Mouse (Mus musculus): ENCODE results near the gene Gm17416.

Gm17416 gene

DNA sequence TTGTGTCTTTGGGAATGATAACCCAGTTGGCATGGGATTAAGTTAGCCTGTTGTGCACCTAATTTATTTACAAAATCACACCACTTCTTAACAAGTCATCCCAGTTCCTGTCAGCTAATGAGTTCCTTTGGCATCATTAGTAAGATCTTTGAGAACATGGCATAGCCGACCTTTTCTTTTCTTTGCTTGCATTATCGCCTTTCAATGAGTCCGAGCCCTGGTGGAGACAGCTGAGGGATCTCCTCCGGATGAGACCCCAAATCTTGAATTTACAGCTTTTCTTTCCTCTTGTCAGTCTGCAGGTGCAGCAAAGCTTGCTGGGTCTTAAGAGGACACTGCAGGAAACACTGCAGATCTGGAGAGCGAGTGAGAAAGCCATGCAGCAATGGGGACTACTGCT, at the start of gene Gm17416:
Gene Gm17416, plus strand, starts transcription at position 301 of the 400 bp plus-strand sequence.
- DNase-seq (ENCODE audit: low spot score in 2 of 2), result no peak

DNA sequence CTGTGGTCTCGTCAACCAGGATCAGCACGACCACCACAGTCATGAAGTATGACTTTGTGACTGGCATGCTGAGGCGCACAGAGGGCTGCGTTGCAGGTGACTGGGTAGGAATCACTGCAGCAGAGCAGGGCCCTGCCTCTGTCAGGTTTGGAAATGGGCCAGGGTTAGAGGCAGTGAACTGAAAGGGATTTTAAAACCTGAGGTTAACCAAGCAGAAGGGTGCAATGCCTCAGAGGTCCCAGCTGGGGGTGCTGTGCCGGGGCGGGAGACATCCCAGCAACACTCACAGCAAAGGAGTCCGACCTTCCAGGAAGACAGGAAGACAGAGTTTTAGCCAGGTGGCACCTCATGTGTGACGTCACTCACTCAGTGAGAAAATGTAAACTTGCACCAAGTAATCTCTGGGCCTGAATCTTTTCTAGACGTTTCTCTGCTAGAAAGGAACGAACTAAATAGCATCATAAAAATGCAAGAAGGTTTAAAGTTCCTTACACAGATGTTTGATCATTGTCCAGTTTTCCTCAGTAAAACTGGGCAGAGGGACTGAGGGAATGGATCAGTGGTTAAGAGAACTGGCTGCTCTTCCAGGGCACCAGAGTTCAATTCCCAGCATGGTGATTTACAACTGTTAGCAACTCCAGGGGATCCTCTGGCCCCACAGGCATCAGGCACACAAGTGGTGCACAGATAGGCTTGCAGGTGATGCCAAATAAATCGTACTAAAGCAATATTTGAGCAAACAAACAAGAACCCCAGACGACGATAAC, 29.0 kb upstream of the Gm17416 start, which contains the start of gene Defb29:
Gene Defb29, minus strand, starts transcription at position 155 of the 767 bp plus-strand sequence.
- DNase-seq (ENCODE audit: low spot score in 2 of 2), result no peak

DNA sequence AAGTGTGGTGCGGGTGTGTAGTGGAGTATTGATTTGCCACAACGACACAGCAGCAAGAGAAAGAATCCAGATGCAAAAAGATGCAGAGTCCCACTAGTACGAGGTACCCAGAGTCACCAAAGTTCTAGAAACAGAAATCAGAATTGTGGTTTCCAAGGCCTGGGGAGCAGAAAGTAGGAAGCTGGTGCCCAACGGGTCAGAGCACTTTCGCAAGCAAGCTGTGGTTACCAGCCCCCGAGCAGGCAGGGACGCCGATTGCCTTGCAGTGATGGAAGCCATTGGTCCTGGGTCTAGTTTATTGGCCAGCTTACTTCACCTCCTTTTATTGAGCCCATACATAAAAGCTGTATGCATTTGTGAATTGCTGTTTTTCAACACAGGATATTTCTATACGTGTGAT, 27.2 kb upstream of the Gm17416 start:
- no peak for DNase-seq (ENCODE audit: low spot score in 2 of 2)

DNA sequence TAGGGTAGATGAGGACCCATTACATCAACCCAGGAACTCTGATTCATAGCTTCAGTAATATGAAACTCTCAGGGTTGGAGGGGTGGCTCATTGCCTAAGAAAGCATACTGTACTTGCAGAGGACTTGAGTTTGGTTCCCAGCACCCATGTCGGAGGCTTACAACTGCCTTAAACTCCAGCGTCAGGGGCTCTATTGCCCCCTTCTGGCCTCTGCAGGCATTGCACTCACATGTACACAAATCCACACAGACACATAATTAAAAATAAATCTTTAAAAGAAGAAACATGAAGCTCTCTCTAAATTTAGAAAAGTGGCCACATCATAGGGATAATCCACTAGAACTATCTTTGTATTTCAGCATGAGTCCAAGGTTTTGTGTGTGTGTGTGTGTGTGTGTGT, 26.2 kb upstream of the Gm17416 start:
- no peak for DNase-seq (ENCODE audit: low spot score in 2 of 2)

DNA sequence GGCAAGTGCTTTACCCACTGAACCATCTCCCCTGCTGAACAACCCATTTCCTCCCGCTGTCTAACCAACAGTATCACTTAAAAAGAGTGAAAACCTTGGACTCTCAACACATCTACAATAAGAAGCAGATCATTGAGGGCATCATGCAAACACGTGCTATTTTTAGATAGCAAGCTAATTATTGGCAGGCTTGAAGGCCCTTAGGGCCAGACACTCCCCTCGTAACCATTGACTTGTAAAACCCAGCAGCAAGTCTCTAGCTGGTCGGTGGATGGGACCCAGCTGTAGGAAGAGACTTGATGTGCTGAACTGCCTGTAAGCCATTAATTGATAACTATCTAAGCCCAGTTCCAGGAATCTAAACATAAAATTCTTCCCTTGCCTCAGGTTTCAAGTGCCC, 25.7 kb upstream of the Gm17416 start:
- no peak for DNase-seq (ENCODE audit: low spot score in 2 of 2)

DNA sequence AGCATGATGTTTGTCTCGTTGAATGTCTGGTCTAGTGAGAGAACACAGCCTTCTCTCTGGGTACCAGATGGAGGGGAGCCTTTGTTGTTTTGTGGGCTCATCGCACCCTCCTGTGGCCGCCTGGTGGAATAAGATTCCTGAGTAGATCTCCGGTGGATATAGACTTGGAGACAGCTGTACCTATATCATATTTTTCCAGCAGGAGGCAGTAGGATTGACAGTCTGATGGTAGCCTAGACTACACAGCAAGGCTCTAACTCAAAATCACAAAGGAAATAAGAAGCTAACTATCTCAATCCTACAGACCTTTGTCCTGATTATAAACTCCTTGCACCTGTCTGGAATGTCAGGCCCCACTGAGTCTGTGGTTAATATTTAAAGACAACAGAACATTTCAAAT, 24.4 kb upstream of the Gm17416 start:
- peak; percentile 33 to 52 for DNase-seq (ENCODE audit: low spot score in 2 of 2)

DNA sequence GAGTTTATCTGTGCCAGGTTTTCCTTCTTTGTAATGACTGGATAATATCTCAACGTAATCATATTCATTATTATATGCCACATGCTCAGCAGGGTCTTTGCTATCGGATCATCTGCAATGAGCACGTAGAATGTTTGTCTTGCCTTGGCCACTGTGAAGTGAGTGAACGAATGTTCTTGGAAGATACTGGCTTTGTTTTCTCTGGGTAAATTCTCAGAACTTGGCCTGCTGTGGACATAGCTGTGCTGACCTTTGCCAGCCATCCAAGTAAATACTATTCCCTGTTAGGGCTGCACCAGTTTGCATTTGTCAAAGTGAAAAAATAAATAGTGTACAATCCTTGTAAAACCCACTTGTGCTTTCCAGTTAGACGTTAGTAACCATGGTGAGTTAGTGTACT, 21.0 kb upstream of the Gm17416 start:
- no peak for DNase-seq (ENCODE audit: low spot score in 2 of 2)

DNA sequence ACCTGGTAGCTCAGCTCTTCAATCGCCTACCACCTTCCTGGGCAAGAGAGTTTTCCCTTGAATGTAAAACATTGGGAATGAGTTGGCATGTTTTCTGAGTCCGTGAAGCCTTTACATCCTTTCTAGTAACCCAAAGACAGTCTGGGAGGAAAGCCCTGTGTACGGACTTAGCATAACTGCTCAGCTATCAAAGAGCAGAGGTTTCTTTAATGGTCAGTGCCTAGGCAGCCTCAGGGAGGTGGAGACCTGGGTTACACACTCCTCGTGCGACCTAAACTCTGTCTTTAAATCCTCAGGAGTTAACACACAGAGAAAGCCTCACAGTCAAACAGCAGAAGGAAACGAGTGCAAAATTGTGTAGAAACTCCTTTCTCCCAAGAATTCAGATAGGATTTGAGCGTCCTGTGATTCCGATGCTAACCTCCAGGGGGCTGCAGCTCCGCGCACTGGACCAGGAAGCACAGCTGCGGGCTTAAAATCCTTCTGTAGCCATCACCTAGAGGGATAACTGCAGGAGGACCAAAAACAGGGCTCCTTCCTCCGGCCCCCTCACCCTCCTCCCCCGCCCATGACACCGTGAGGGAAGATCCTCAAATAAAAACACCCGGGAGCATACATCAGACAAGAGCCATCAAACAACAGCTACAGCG, 15.2 kb upstream of the Gm17416 start:
- peak; percentile 11 to 62 for DNase-seq (ENCODE audit: low spot score in 2 of 2)

DNA sequence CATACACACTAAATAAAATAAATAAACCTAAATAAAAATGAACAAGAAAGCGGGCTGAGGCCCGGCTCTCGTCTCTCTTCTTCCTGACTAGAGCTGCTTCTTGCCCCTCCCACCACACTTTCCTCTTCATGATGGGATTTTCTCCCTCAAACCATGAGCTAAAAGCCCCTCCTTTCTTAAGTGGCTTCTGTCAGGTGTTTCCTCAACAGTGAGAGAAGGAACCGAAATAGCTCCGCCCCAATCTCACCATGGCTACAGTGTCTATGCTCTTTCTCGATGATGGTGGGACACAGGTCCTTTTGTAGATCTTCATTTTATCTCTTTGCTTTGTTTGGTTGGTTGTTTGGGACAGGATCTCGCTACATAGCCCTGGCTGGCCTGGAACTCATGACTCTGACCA, 12.5 kb upstream of the Gm17416 start:
- DNase-seq (ENCODE audit: low spot score in 2 of 2), result no peak

DNA sequence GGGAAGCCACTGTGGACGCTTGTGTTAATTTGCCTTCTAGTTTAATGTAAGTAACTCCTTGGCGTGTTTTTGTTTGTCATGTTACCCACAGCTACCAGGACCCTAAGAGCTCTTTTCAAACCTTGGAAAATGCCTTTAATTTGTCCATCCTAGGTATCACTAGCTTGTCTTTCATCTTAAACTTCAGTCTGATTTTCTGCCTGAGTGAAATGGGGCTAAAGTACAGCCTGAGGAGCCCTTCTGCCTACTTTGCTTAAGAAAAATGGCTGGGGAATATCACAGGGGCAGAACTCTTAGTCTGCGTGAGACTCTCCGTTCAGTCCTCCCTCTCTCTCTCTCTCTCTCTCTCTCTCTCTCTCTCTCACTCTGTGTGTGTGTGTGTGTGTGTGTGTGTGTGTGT, 743 bp downstream of the Gm17416 start:
- no peak for DNase-seq (ENCODE audit: low spot score in 2 of 2)

DNA sequence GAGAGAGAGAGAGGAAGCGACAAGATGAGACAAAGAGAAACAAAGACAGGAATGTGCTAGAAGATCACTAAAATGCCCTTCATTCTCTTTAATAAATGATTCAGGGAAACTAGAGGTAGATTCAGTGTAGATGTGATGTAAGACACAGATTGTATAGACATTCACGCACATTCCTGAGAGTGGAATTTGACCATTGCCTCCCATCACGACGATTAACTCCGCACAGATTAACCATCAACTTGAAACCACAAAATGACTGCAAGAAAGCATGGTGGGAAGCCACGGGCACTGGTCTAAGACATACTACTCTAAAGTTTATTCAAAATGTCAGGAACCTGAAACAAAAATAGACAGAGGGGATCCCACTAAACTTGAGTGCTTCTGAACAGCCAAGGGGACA, 1.2 kb downstream of the Gm17416 start:
- DNase-seq (ENCODE audit: low spot score in 2 of 2), result no peak

DNA sequence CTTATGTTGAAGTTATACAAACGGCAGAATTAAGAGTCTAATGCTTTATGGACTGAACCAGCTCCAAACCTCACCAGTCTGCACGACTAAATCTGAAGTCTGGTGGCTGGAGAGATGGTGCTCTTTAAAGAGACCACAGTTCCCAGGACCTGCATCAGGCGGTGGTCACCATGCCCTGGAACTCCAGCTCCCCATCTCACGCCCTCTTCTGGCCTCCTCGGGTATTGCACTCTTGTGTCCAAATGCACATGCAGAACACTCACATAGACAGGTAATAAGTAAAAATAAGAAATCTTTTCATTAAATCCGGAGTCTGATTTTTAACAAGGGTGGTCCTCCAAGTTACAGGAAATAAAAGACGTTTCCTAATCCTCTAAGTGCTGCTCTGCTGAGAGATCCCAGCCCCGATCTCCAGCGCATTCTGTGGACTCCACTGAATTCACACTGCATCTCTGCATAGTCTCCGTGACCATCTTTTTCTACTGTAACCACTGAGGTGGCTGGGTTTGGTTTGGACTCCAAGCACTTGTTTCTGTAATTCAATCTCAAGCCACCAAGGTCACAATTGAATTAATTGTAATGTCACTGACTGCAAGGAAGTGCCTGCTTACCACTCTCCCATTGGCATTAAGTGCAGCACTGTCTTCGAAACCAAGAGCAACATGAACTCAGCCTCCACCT, 3.1 kb downstream of the Gm17416 start, which contains the start of gene Defb21:
Gene Defb21, plus strand, starts transcription at position 631 of the 681 bp plus-strand sequence.
- no peak for DNase-seq (ENCODE audit: low spot score in 2 of 2)

DNA sequence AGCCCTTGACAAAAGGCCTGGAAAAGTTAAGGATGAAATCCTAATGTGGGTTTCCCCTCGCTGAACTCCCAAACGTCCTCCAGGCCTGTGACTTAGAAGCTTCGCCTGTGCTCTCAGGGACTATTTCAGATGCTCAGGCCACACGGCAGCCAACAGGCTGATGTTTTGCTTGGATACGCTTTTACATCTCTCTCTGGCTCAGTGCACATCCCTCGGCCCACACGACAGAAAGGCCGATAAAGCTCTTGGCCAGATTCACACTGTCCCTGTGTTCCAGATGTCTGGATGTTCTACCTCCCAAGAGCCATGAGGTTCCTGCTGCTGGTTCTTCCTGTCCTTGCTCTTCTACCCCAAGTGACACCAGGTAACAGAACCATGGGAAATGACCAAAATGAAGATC, 4.3 kb downstream of the Gm17416 start:
- DNase-seq (ENCODE audit: low spot score in 2 of 2), result no peak

DNA sequence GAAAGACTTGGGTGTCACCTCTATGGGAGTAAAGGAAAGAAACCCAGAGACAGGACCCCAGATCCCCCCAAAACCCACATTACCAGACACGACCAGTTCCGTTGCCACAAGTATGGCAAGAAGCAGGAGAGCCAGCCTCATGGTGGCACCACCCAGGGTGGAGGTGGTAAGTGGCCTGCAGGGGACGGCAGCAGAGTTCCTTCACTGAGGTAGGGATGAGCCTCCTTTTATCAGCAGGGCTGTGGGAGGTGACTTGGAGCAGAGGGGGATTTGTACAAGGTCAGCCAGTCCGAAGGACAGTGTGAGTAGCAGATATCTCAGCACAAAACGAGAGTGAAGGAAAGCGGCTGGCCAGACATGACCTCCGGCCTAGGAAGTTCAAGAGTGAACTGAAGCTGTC, 11.0 kb downstream of the Gm17416 start, which contains the start of gene Defb19:
Gene Defb19, minus strand, starts transcription at position 206 of the 400 bp plus-strand sequence.
- no peak for DNase-seq (ENCODE audit: low spot score in 2 of 2)

DNA sequence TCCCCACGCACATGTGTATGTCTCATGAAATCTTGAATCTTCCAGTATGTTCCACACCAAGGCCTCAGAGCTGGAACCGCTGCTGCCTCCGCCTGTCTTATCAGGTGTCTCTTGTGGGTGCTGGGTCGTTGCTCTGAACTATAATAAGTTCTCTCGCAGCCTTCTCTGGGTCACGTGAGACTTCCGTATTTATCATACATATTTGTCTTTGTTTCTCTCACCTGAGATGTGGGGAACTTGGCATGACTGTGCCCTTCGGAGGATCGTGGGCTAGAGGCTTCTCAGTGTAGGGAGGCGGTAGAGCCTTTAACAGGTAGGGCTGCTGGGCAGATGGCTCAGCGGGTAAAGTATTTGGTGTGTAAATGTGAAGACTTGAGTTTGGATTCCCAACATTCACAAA, 11.5 kb downstream of the Gm17416 start:
- no peak for DNase-seq (ENCODE audit: low spot score in 2 of 2)

DNA sequence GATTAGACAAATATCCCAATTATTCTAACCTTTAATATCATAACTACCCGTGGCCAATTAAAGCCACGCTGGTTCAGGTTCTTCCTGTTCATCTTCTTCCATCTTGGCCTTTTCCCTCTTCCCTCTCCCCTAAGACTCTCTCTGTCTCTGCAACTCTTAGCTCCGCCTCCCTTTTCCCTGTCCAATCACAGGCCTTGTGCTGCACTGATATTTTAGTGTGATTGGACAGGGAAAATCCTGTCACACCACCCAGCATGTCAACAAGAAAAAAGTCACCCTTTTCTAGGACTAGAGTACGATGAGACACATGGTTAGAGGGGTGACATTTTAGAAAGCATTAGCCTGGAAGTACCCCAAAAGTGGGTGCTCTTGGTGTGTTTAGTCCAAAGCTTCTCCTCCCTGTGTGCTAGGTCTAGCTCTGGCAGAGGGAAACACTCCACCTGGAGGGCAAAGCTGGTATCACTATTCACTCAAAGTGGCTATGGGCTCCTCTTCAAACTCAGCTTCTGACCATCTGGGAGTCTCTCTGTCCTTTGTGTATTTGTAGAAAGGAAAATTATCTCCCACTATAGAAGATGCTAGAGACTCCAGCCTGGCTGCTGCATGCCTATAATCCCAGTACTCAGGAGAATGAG, 17.9 kb downstream of the Gm17416 start:
- DNase-seq (ENCODE audit: low spot score in 2 of 2), result no peak

DNA sequence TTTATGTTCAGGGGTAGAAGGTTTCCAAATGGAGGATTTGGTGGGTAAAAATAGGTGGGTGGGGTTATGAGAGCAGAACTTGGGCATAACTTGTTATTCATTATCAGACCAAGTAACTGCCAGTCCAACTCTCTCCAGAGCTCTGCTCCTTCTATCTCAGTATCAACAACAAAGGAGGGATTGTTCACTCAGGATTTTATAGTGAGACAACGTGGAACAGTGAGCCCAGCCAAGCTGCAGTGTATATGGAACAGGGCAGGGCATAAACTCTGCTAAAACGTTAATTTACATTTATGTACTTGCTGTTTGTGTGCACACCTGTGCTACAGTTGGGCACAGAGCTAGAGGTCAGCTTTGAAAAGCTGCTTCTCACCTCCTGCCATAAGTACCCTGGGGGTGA, 19.3 kb downstream of the Gm17416 start:
- no peak for DNase-seq (ENCODE audit: low spot score in 2 of 2)

DNA sequence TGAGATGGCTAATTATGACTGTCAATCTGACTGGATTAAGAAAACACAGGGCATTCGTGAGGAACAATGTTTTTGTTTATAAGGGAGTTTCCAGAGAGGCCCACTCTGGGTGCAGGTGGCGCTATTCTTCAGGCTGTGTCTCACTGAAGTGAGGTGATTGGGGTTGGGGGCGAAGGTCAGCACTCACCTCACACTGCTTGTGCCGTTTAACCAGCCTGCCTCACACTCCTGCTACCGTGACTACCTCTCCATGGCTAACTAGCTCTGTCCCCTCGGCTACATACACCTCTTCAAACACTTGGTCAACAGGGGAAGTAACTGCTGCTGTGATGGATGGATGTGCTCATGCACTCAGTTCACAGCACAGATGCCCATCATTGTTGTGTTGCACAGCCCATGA, 19.9 kb downstream of the Gm17416 start:
- no peak for DNase-seq (ENCODE audit: low spot score in 2 of 2)

DNA sequence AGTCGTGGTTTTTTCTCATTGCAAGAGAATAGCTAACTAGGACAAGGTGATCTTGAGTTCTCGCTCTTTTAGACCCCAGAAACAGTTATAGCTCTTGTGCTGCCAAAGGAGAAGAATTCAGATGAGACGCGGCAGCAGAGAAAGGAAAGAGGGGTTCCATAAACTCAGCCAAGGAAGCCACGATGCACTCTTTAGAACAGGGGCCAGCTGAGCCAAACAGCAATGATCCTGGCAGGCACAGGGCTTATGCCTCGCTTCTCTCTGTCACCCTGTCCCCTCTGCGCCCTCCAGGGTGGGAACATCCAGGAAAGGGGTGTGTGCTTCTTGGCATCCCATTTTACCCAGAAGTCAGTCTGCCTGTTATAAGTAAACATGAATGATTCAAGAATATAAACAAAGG, 30.2 kb downstream of the Gm17416 start, which contains the start of gene Defb45:
Gene Defb45, minus strand, starts transcription at position 101 of the 400 bp plus-strand sequence.
- DNase-seq (ENCODE audit: low spot score in 2 of 2), result no peak

DNA sequence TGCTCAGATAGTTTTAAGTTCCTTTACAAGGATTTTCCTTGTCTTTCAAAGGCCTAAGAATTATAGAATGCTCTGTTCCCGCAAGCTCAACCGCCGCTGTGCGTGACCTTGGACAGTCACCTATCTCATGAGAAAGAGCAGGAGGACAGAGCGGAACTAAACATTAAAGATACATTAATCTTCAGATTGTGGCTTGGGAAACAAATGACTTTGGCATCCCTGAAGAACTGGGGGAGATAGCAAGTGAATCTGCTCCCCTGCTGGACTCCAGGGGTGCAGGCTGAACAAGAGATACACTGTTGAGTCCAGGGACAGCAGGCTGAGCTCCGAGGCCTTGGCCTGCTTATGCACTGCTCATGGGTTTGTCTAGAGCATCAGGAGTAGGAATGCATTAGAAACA, 30.9 kb downstream of the Gm17416 start:
- DNase-seq (ENCODE audit: low spot score in 2 of 2), result no peak

DNA sequence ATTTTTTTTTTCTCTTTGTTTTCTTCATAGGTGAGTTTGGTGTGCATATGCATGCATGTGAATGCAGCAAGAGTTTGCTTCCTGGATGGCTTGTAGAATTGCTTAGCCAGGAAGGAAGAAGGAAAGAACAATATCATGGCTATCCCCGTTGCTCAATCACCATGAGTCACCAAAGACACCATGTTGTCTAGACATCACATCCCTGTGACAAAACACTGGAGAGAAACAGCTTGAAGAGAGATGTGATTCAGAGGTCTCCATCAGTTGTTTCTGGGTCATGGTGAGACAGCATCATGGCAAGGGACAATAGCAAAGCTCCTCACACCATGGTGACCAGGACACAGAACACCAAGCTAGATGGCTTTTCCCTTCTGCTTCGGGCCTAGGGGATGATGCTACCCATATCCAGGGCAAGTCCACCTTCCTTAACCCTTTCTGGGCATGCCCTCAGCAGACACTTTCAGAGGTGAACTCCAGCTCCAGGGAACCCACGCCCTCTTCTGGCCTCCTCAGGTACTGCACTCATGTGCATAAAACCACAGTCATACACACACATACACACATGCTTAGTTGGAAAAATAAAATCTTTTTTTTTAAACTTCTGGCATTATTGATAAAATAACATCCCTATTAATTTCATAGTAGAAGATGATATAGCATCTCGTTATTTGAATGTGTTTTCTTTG, 32.3 kb downstream of the Gm17416 start:
- DNase-seq (ENCODE audit: low spot score in 2 of 2), result no peak

DNA sequence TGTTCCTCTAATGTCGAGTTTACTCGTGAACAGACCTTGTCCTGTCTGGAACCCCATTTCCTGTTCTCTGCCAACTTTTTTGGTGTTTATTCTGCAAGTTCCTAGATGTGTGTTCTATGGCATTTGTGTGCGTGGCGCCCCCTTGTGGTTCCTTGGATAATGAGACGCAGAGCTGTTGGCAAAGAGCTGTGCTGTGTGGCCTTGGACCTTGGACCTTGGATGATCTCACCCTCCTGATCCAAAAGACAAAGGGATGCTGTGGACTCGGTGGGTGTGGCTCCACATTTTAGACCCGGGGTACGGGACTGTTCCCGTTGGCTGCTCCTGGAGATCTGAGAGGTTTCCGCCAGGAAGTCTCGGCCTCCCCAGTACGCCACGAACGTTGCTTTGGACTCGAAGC, 34.9 kb downstream of the Gm17416 start, which contains the start of gene Defb36:
Gene Defb36, plus strand, starts transcription at position 271 of the 400 bp plus-strand sequence.
- no peak for DNase-seq (ENCODE audit: low spot score in 2 of 2)

All from frontal cortex, postnatal 14 days (tissue).